Mouse (Mus musculus) adrenal gland, postnatal 25 days (tissue): ENCODE data around the gene Wfdc18. TPM values are rescaled to one million over a fixed set of nuclear protein-coding genes. Genes with fewer than 3 reads are reported as not detected.

Experiments used
- DNase-seq: peaks from one replicate; pipeline ENCODE4 v3.0.0; 2021; ENCODE audit warnings: mixed read lengths
- total RNA-seq: library from RNA; stranded (reverse); gene quantifications from 2 replicates; pipeline ENCODE4 v1.2.3, GENCODE M21; 2021

The Wfdc18 gene
- total RNA-seq, 1 experiment from 2014 or later = not detected

- no peak for DNase-seq
These were observed 34.7 kb downstream of the Wfdc18 start for GRCm38 (mm10) chr11:83743525-83743924.

- DNase-seq = no peak
These were observed 37.3 kb downstream of the Wfdc18 start for GRCm38 (mm10) chr11:83746152-83746551.

DNA sequence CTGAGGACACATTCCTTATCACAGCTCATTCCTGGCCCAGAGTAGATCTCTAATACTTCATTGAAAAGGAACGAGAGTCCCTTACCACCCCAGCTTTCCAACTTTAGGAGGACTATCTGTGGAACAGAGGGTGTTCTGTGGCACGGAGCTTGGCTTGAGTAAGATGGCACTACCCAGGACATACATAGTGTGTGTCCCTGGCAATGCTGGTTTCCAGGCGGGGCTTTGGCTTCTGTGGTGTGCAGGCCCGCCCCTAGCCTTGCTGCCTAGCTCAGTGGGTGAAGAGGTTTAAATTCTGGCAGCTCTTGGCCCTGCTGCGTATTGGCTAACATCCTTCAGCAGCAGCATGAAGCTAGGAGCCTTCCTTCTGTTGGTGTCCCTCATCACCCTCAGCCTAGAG is 37.9 kb downstream of the Wfdc18 start, which contains the start of gene Wfdc21:
Wfdc21 (plus strand) TSS at position 260 of the 400 bp plus-strand sequence.
- DNase-seq = no peak

GRCm38 (mm10) chr11:83747376-83748265 is 38.8 kb downstream of the Wfdc18 start:
- no peak for DNase-seq

DNA sequence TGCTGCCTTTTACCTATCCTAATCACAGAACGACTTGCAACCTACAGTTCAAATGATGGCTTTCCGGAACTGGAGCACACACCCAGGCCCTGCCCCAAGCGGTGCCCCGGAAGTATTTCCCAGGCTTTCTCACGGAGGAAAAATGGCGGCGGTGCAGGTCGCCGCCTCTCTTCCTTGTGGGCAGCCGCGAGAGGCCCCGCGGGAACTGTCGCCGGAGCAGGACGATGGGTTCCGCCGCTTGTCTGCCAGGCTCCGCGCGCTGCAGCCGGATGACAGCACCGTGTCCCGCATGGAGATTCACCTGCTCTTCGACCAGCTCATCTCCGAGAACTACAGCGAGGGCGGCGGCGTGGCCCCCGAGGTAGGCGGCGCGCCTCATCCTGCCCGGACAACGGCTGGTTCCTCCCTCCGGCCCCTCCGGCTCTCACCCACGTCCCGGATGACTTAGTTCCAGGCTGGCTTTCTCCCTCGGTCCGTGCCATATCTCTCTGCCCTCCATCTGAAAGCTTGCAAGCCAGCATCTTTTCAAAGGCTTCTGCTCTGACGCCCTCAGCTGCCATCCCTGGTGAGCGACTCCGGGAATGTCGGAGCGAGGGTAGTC is 44.9 kb downstream of the Wfdc18 start, which contains the start of gene Heatr6:
Heatr6 (plus strand) TSS at position 116 of the 601 bp plus-strand sequence.
- DNase-seq = peak; percentile 89

DNA sequence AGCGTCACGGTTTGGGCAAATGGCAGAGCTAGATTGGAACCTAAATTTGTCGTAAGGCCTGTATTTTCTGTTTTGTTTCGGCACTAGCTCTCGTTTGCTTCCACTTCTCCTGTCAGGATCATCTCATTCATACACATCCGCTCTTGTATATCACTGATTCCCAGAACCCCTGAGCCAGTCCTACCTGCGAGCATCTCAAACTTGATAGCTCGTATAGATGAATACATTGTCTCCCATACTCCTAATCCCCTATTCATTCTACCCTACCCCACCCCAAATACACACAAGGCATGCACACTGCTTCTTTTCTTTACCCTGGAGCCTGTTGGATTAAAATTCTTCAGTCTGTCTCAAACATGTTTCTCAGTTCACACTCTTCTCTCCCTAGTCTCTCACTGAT is 45.4 kb downstream of the Wfdc18 start:
- DNase-seq = no peak

Other genes with a start within 250 kb of the Wfdc18 start
- 6.7 and 8.0 TPM in 2 replicates for gene Mmp28, start 245.9 kb upstream of the Wfdc18 start, total RNA-seq
- 72.8 and 73.5 TPM in 2 replicates for gene Taf15, start 235.9 kb upstream of the Wfdc18 start, total RNA-seq
- gene Heatr9, start 186.8 kb upstream of the Wfdc18 start, total RNA-seq = not detected in 2 replicates
- gene Ccl5, start 178.5 kb upstream of the Wfdc18 start, total RNA-seq = 0.88 TPM in 1 of 2 replicates, not detected in the other
- gene Ccl9, start 130.4 kb upstream of the Wfdc18 start, total RNA-seq = 2.3 and 4.9 TPM in 2 replicates
- 5.9 and 6.0 TPM in 2 replicates for gene Ccl6, start 115.9 kb upstream of the Wfdc18 start, total RNA-seq
- not detected in 2 replicates for gene Rpl9-ps1, start 63.4 kb upstream of the Wfdc18 start, total RNA-seq
- 0.43 TPM in 1 of 2 replicates, not detected in the other for gene Ccl3, start 59.7 kb upstream of the Wfdc18 start, total RNA-seq
- gene Ccl4, start 46.4 kb upstream of the Wfdc18 start, total RNA-seq = not detected in 2 replicates
- gene Wfdc17, start 5.0 kb upstream of the Wfdc18 start, total RNA-seq = 0.88 TPM in 1 of 2 replicates, not detected in the other
- gene Wfdc21, start 37.9 kb downstream of the Wfdc18 start, total RNA-seq = not detected in 2 replicates
- gene Heatr6, start 44.7 kb downstream of the Wfdc18 start, total RNA-seq = 17.0 and 17.1 TPM in 2 replicates
- 0.24 TPM in 1 of 2 replicates, not detected in the other for gene Hnf1b, start 141.0 kb downstream of the Wfdc18 start, total RNA-seq
- 19.3 and 21.0 TPM in 2 replicates for gene Ddx52, start 233.0 kb downstream of the Wfdc18 start, total RNA-seq